Mouse (Mus musculus) liver, embryonic 12.5 days (tissue): ENCODE measurements around the gene Olfr1283. TPM values are rescaled to one million over a fixed set of nuclear protein-coding genes. Genes with fewer than 3 reads are reported as not detected.
"Not testable (repeated sequence)": the region's sequence is repeated elsewhere in the genome, so short reads cannot be mapped to it uniquely, and the experiment has no call there.

Experiments
- ATAC-seq: fragments of 200-750 bp; cut with Nextera tagmentation; 2 replicates; pipeline ENCODE4 v1.8.0; 2017; ENCODE audit warnings: moderate number of reproducible peaks, mild to moderate bottlenecking, moderate library complexity
- H3K27ac ChIP-seq: fragments of 300-500 bp; sonication (generic); 2 replicates; pipeline ENCODE4 v1.5.1; 2016; ENCODE audit warnings: mild to moderate bottlenecking
- H3K27me3 ChIP-seq: fragments of 300-500 bp; sonication (generic); replicated peaks from 2 replicates; pipeline ENCODE4 v1.6.1; 2016; ENCODE audit warnings: mild to moderate bottlenecking, moderate library complexity
- H3K36me3 ChIP-seq: fragments of 300-500 bp; sonication (generic); 2 replicates; pipeline ENCODE4 v1.6.1; 2016; ENCODE audit warnings: mild to moderate bottlenecking, moderate library complexity
- H3K4me1 ChIP-seq: fragments of 300-500 bp; sonication (generic); 2 replicates; pipeline ENCODE4 v1.6.1; 2016
- H3K4me2 ChIP-seq: fragments of 300-500 bp; sonication (generic); 2 replicates; pipeline ENCODE4 v1.6.1; 2016; ENCODE audit warnings: mild to moderate bottlenecking, moderate library complexity
- H3K4me3 ChIP-seq: fragments of 300-500 bp; sonication (generic); 2 replicates; pipeline ENCODE4 v1.5.1; 2016; ENCODE audit warnings: mild to moderate bottlenecking, moderate library complexity
- H3K9ac ChIP-seq: fragments of 300-500 bp; sonication (generic); 2 replicates; pipeline ENCODE4 v1.6.1; 2016; ENCODE audit warnings: mild to moderate bottlenecking, moderate library complexity
- H3K9me3 ChIP-seq: fragments of 300-500 bp; sonication (generic); replicated peaks from 2 replicates; pipeline ENCODE4 v1.6.1; 2016; ENCODE audit warnings: mild to moderate bottlenecking, moderate library complexity
- WGBS: fragments of 180-500 bp; shearing (Covaris S2); methylation state at CpG from one replicate; pipeline ENCODE4 v1.1.7; 2016; ENCODE audit not compliant: insufficient replicate concordance; 5-methylcytosine and 5-hydroxymethylcytosine counted together
- polyA plus RNA-seq: library from polyadenylated mRNA; unstranded; fragments of >200 nt; fragmentation: Nextera tagmentation; extraction: Ambion mirVana; gene quantifications from 2 replicates; pipeline ENCODE4 v1.2.1, GENCODE M21; 2016

Olfr1283 gene
- polyA plus RNA-seq, result not detected in 2 replicates

GRCm38 (mm10) chr2:111366490-111366889, at the start of gene Olfr1283:
TSS of gene Olfr1283 (plus strand) at chr2:111366790.
- Histone ChIP-seq H3K27ac (no peak within 1 kb of the TSS), H3K36me3 (no peaks in the 10 kb centered on the region), H3K4me3 (no peak within 1 kb of the TSS), H3K4me2 (no peak within 1 kb of the TSS), H3K9ac (no peak within 1 kb of the TSS), H3K4me1 (no peaks in the 10 kb centered on the region), H3K27me3 (no peaks in the 10 kb centered on the region), H3K9me3 (no peaks in the 10 kb centered on the region)
- no peak for ATAC-seq
- 54% methylated on average over 2 of the region's 2 CpGs for WGBS

GRCm38 (mm10) chr2:111326220-111326619, 40.4 kb upstream of the Olfr1283 start, which contains the start of gene Olfr1281:
TSS of gene Olfr1281 (plus strand) at chr2:111326520.
- whole genome bisulfite sequencing, result 58% methylated on average over 2 of the region's 2 CpGs
- Histone ChIP-seq H3K27me3 (no peaks in the 10 kb centered on the region), H3K9me3 (no peaks in the 10 kb centered on the region), H3K4me1 (no peaks in the 10 kb centered on the region), H3K36me3 (no peaks in the 10 kb centered on the region), H3K27ac (no peak within 1 kb of the TSS), H3K4me3 (no peak within 1 kb of the TSS), H3K4me2 (no peak within 1 kb of the TSS), H3K9ac (no peak within 1 kb of the TSS)
- no peak for ATAC-seq

GRCm38 (mm10) chr2:111333721-111334120, 32.9 kb upstream of the Olfr1283 start:
- not testable (repeated sequence) for H3K9ac ChIP-seq, H3K4me3 ChIP-seq, H3K27ac ChIP-seq, H3K4me2 ChIP-seq, H3K9me3 ChIP-seq, H3K4me1 ChIP-seq, H3K36me3 ChIP-seq, H3K27me3 ChIP-seq, ATAC-seq
- 65% methylated on average over 5 of the region's 5 CpGs for WGBS

- Histone ChIP-seq H3K4me2 (no peak within 1 kb of the TSS), H3K4me1 (no peaks in the 10 kb centered on the region), H3K36me3 (no peaks in the 10 kb centered on the region), H3K4me3 (no peak within 1 kb of the TSS), H3K9ac (no peak within 1 kb of the TSS), H3K9me3 (no peaks in the 10 kb centered on the region), H3K27me3 (no peaks in the 10 kb centered on the region), H3K27ac (no peak within 1 kb of the TSS)
- WGBS, result 51% methylated on average over 2 of the region's 2 CpGs
- no peak for ATAC-seq
Measured at GRCm38 (mm10) chr2:111335976-111336375, 30.6 kb upstream of the Olfr1283 start, which contains the start of gene Olfr1282. TSS of gene Olfr1282 (minus strand) at chr2:111336076.

GRCm38 (mm10) chr2:111375222-111375621, 8.6 kb downstream of the Olfr1283 start, which contains the start of gene Olfr1284:
TSS of gene Olfr1284 (plus strand) at chr2:111375522.
- H3K36me3 ChIP-seq, result no peaks in the 10 kb centered on the region
- ATAC-seq, result no peak
- no peak within 1 kb of the TSS for H3K27ac ChIP-seq
- 77% methylated on average over 1 of the region's 1 CpGs for whole genome bisulfite sequencing
- no peak within 1 kb of the TSS for H3K4me3 ChIP-seq
- H3K9me3 ChIP-seq, result no peaks in the 10 kb centered on the region
- H3K27me3 ChIP-seq, result no peaks in the 10 kb centered on the region
- H3K9ac ChIP-seq, result no peak within 1 kb of the TSS
- no peak within 1 kb of the TSS for H3K4me2 ChIP-seq
- no peaks in the 10 kb centered on the region for H3K4me1 ChIP-seq

Other genes starting within 250 kb of the Olfr1283 start
- gene Gm15130, start 213.9 kb upstream of the Olfr1283 start, polyA plus RNA-seq, result not detected in 2 replicates
- gene 4930430A15Rik, start 137.2 kb upstream of the Olfr1283 start, polyA plus RNA-seq, result not detected in 2 replicates
- gene Olfr1275, start 131.5 kb upstream of the Olfr1283 start, polyA plus RNA-seq, result not detected in 2 replicates
- gene Olfr1276, start 112.3 kb upstream of the Olfr1283 start, polyA plus RNA-seq, result not detected in 2 replicates
- not detected in 2 replicates for gene Olfr1277, start 92.7 kb upstream of the Olfr1283 start, polyA plus RNA-seq
- not detected in 2 replicates for gene Olfr1278, start 76.7 kb upstream of the Olfr1283 start, polyA plus RNA-seq
- gene Olfr1279, start 66.2 kb upstream of the Olfr1283 start, polyA plus RNA-seq, result not detected in 2 replicates
- not detected in 2 replicates for gene Olfr1280, start 52.8 kb upstream of the Olfr1283 start, polyA plus RNA-seq
- gene Olfr1281, start 40.3 kb upstream of the Olfr1283 start, polyA plus RNA-seq, result not detected in 2 replicates
- gene Olfr1282, start 30.7 kb upstream of the Olfr1283 start, polyA plus RNA-seq, result not detected in 2 replicates
- gene Olfr1284, start 8.7 kb downstream of the Olfr1283 start, polyA plus RNA-seq, result not detected in 2 replicates
- gene Olfr1286, start 56.3 kb downstream of the Olfr1283 start, polyA plus RNA-seq, result not detected in 2 replicates
- not detected in 2 replicates for gene Olfr1287, start 82.4 kb downstream of the Olfr1283 start, polyA plus RNA-seq
- not detected in 2 replicates for gene Olfr1288, start 107.3 kb downstream of the Olfr1283 start, polyA plus RNA-seq
- not detected in 2 replicates for gene Olfr1289, start 114.0 kb downstream of the Olfr1283 start, polyA plus RNA-seq
- not detected in 2 replicates for gene Olfr1290, start 127.0 kb downstream of the Olfr1283 start, polyA plus RNA-seq
- not detected in 2 replicates for gene Olfr1291-ps1, start 130.4 kb downstream of the Olfr1283 start, polyA plus RNA-seq
- gene Olfr1293-ps, start 158.4 kb downstream of the Olfr1283 start, polyA plus RNA-seq, result not detected in 2 replicates
- gene Olfr1294, start 173.5 kb downstream of the Olfr1283 start, polyA plus RNA-seq, result not detected in 2 replicates
- gene Olfr1295, start 202.9 kb downstream of the Olfr1283 start, polyA plus RNA-seq, result not detected in 2 replicates